Mouse (Mus musculus): ENCODE results near the gene Ddx28.

DNA sequence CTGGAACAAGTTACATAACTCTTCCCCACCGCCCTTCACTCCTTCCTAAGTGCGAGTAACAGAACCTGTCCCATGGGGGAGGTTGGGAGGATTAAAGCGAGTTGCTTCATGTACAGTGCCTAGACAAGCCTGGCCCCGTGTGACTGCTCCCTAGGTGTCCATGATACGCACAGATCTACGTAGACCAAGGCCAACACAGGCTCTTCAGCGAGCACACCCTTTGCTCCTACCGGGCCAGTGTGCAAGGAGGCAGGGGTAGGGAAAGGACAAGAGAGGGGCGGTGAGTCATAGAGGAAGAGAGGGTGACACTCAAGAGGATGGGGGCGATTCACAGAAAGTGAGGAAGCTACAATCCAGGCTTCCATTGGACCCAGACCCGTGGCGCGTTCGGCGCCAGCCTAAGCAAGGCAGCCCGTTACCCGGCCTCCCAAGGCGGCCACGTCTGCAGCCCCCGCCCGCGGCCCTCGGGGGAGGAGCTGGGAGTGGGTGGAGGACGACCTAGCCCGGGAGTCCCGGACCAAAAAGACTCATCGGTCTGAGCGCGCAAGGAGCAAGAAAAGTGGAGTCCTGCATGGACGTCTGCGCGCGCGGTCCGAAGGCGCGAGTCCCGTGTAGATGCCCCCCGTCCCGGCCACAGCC lies 46.3 kb downstream of the Ddx28 start:
- TF ChIP-seq POLR2A (IDR thresholded peaks at IDR 0.05; ENCODE audit: low read depth, low read length), result no peak
- TF ChIP-seq CTCF (conservative IDR thresholded peaks at IDR 0.05; ENCODE audit: insufficient read depth, insufficient read length, low read depth, low read length), result no peak
